Mouse (Mus musculus) frontal cortex, postnatal 14 days (tissue): ENCODE measurements around the gene Msx2.

Experiments
- DNase-seq, 2 experiments: peaks; one replicate each; pipeline ENCODE4 v3.0.0; 2022; ENCODE audit warnings: low spot score in 2 of 2

Gene Msx2

DNA sequence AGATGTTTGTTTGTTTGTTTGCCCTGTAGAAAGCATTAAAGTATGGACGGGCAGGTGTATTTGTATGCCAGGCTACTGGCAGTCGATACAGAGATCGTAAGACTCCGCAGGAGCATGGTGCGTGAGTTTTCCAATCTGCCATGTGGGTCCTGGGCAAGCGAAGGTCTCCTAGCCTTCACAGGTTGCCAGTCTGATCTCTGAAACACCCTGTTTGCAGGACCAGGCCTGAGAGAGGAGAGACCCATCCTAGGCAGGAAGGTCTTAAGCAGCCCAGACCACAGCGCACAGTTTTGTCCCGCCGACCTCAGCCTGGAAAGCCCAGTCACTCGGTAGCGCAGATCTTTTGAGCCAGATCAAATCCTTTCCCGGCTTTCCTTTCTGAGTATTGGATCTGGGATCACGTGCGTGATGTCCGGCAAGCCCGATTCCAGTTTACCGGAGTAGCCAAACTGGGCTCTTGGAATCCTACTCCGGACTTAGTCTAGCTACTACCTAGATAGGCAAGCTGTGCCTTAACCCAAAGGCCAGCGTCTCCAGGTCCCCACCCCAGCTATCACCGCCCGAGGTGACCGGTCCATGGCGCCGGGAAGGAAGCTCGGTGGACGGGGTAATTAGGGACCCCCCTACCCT is 7.6 kb downstream of the Msx2 start:
- no peak for DNase-seq

DNA sequence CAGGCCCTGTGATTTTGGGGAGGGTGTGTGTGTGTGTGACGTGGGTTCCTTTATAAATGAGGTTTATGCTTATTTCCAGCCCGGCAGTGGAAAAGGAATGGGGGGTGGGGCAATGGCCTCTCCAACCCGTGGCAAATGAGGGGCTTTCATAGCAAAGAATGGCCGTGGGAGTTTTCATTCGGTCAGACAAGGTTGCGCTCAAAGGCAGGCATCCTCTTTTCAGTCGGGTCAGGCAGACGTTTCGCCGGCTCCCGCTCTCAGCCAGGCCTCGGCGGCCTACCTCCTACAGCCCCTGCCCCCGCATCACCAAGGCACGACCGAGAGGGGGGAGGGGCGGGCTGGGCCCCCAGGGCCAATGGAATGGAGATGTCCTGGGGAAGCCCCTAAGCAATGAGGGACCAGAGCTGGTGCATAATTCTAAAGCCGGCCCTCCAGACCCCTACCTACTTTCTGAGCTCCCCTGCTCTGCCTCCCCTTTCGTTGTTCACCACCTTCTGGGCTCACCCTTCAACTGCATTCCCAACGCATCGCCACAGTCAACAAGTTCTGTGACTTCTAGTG is 8.4 kb downstream of the Msx2 start:
- no peak for DNase-seq

DNA sequence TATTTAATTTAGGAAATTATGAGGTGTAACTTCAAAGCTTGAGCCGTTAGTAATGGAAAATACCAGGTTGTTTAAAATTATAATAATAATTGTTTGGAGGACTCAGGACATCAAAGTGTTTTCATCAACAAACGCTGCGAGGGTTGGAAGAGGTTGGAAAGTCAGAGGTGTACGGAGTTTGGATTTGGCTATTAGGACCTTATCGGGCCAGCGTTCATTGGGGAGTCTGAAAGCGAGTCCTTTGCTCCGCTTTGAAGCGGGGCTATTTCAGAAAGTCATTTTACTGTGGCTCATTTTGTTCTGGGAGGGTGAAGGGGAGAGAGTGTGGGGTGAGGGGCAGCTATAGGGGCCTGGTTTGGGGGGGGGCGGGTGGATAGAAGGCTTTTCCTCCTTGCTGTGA is 8.9 kb downstream of the Msx2 start:
- no peak for DNase-seq

DNA sequence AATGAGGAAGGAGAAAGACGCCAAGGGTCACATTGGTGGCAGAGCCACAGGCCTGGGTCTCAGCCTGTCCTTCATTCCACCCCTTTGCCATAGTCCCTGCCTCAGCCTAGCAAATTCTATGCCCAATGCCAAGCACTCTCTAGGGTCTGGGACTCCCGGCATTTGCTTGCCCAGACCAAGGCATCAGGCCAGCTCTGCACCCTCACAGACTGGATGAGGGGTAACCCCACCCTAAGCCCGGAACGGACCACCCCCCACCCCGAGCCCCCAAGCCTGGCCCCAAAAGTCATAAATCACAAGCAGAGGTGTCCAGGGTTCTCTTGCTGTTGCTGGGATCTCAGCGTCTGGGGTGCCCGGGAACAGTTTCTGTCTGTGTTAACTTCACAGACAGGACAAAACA is 9.8 kb downstream of the Msx2 start:
- DNase-seq = no peak

DNA sequence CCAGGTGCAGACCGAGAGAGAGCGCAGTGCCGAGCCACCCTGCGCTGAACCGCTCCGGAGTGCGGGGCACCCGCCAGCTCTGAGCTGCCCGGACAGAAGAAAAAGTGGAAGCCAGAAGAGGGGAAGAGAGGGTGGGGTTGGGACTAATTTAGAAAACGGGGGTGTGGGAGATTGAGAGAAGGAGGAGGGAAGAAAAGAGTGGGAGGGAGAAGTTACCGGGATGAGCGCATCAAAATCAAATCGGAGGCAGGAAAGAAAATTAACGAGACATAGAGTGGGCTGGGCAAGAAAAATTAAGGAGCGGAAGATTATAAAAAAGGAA is 10.3 kb downstream of the Msx2 start:
- DNase-seq = no peak

DNA sequence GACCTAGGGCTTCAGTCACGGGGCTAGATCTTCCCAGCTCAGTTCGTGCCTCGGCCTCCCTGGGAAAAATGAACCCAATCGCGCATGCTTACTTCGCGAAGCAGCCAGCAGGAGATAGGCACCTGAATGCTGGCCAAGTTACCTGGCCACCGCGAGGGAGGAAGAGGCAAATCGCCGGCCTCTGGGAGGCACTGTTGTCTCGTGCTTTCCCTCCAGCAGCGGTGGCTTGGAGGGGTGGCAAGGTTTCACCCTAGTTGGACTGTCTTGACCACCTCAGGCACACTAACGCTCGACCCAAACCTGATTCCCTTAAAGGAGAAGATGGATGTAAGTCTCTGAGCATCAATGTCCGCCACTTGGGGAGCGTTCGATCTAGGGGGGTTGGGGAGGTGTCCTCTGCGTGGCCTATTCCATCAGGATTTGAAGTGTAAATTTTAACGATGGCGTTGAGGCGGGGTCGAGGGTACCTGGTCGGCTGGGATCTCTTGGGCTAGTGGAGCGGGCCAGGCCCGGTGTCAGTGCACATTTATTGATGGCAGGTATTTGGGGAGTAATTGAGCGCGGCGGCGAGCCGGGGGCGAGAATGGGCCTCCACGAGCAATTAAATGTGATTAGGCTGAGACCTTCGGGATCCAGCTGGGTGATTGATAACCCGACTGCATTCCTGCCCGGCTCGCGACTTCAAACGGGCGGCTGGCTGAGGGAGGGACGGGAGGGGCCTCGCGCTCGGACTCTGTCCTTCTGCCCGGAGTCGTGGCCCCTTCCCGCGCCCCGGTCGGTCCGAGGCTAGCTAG is 10.8 kb downstream of the Msx2 start:
- DNase-seq = no peak

DNA sequence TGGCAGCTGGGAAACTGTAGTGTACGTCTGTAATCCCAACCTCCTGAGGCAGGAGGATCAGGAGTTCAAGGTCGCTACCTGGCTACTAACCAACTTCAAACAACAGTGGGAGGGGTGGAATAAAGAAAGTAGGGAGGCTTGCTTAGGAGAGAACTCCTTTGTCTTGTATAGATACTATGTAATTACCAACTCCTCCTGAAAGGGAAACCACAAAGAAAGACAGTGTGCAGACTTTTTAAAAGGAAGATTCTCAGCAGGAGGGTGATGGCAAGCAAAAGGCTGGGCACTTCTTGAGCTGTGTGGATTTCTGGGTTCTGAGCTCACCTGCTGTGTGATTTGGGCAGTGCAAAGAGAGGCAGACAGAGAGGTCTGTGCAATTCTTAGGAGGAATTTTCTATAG is 11.5 kb downstream of the Msx2 start:
- DNase-seq = no peak

DNA sequence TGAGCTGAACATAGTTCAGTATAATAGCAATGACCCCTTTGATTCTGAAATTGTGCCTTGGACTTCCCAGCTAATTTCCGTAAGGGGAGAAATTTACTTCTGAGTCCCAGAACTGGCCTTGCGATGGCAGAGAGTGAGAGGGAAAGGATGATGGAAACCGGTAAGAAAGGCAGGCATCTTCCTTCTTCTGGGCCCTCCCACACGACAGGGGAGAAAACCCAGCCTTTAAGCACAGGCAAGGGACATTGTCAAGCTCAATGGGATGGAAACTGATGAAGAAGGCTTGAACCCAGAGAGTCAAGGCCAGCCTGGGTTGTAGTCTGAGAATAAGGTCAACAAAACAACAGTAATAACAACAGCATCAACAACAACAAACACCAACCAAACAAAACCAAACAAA is 14.1 kb downstream of the Msx2 start:
- DNase-seq = no peak

DNA sequence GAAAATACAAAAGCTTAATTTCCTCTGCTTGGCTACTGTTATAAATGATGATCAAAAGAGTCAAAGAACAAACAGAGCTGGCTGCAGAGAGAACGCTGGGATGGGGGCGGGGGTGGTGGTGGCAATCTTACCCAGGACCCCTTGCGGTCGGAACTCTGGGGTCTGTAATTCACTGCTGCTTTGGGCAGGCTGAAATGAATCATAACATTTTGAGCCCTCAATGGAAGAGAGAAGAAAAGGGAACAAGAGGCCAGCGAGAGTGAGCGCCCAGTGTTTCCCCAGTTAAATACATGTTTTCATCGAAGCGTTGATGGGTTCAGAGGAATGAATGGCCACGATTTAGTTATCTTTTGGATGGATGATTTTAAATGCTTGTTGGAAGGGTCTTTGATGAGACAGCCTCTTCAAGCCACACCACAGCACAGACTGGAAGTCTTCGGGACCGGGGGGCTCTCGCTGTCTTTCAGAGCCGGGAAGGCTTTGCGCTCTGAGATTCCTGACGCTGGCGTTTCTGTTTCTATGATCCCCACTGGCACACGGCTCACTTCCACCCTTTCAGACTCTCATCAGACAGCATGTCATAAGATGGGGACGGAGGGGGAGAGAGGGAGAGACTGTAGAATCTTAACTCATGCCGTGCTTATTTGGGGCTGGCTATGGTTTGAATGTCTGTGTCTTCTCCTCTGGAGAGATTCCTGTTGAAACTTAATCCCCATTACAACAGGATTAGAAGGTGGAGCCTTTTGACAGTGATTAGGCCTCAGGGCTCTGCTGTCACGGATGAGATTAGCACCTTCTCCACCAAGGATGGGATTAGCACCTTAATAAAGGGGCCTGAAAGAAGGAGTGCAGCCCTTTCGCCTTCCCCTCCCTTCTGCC is 17.8 kb downstream of the Msx2 start:
- no peak for DNase-seq

DNA sequence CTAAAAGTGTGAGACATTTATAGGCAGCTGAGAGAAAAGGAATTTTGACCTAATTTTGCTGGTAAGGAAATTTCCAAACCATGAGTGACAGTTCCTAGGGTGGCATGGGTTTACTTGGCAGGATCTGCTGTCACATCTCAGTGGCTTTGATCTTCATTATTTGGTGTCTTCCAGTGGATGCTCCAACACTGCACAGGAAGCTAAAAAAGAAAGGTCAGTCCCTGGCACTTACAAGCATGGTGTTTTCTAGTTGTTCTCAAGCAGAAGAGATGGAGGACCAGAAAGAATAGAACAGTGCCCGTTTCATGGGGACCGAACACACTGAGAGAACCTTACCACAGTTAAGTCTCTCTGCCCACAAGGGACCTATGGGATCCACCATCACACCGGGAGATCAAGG is 18.9 kb downstream of the Msx2 start:
- no peak for DNase-seq

DNA sequence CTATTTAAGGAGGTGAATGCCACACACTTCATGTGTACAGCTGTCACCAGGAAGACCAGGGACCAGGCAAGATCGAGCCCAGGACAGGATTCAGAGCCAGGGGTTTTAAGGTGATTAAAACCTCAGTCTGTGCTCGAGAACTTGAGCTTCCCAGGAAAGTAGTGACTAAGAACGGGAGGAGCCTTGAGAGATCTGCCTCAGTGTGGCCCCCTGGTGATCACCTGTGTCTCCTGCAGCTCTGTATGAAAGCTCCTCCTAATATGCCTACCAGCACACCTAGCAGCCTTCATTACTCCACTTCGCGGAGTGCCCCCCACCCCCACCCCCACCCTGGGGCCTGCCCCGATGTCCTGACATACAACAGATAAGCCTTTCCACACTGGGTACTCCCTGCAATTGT is 25.3 kb downstream of the Msx2 start:
- no peak for DNase-seq

DNA sequence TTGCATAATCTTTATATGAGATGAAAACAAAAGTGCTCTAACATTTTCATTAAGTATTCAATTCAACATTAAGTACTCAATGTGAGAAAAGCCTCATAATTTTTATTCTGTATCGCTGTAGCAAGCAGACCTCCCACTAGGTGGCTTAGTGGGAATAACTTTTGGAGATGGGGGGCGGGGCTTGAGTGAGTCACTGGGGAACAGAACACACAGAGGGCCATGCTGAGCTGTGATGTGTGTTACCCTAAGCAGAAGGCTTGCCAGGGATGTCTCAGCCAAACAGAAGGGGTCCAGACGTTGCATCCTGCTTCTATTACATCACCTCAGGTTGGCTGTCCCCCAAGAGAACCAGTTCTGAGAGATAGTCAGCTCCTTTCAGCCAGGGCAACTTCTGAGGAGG is 29.3 kb downstream of the Msx2 start:
- peak; percentile 15 to 57 for DNase-seq

DNA sequence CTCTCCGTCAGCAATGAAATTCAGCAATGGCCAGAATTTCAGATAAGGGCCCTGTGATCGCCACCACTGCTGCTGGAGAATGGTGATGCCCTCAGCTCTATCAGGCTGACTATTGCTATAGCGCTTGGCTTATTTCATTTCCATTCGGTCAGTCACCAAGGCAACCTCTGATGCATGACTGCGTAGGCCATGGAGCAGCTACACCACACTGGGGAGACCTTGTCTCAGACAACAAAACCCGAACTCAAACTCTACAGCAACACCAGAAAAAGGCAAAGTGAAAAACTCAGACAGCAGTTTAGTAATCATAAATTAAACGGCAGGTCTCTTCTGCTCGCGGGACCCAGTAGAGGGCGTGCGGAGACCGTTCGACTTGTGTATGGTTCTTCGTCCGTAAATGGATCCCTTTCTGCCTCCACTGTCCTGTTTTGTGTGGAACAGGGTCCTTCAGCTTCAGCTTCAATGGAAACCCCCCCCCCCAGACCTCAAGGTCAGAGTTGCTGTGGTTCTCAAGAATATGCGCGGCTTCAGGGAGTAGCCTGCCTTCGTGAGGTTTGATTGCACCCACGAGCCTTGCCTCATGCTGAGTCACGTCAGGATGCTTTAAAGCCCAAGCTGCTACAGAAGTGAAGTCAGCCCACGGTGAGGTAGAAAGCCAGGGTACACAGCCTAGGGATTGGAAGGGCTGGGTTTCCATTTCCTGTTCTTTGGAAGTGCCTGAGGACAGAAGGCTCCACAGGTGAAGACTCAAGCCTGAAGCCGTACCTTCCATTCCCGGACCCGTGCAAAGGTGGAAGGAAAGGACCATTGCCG is 30.5 kb downstream of the Msx2 start:
- peak in 1 of 2 experiments; percentile 42 for DNase-seq

DNA sequence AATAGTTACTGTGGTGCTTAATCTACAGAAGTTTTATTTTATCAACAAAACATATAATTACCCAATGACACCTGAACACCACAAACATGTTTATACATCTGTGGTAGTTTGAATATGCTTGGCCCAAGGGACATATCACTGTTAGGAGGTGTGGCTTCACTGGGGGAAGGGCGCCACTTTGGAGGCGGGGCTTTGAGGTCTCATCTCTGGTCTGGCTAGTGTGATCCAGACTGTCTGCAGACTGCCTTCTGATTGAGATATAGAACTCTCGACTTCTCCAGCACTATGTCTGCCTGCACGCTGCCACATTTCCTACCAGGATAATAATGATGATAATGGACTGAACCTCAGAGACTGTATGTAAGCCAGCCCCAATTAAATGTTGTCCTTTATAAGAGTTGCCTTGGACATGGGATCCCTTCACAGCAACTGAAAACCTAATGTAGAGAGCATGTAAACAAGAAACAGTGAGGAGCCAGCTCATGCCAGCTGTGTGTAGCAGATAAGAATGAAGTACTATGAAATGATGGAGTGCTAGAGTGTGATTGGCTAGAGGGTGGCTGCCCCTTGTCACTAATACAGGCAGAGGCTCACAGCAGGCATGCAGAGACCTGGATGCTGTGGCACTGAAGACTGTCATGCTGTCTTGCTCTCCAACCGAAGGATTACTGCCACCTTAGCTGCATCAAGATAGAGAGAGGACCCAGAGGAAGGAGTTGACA is 31.4 kb downstream of the Msx2 start:
- DNase-seq = no peak

DNA sequence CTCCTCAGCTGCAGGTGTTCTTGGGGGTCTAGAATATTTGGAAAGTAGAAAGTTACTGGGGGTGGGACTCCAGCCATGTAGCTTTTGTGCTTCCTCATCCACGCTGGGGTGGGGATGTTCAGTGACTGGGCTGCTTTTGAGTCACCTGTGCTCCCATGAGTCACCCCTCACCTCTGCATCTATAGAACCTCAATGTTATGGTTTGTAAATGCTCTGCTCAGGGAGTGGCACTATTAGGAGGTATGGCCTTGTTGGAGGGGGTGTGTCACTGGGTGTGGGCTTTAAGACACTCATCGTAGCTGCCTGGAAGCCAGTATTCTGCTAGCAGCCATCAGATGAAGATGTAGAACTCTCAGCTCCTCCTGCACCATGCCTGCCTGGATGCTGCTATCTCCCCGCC is 32.9 kb downstream of the Msx2 start:
- DNase-seq = no peak

DNA sequence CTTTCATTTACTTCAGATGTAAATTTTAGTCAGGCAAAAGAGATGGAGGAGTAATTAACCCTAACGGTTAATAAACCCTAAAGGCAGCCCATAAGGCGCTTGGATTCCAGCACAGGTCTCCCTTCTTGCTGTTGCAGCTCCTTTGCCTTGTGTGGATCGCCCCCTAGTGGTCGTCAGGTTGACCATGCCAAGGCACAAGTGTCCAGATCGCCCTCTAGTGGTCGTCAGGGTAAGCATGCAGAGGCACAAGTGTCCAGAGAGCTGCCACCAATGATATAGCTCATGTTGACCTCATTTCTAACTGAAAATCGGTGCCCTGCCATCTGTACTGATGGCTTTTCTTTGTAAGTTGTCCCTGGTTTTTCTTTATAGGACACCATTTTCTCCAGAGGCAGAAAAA is 46.4 kb downstream of the Msx2 start:
- DNase-seq = peak; percentile 40 to 68

DNA sequence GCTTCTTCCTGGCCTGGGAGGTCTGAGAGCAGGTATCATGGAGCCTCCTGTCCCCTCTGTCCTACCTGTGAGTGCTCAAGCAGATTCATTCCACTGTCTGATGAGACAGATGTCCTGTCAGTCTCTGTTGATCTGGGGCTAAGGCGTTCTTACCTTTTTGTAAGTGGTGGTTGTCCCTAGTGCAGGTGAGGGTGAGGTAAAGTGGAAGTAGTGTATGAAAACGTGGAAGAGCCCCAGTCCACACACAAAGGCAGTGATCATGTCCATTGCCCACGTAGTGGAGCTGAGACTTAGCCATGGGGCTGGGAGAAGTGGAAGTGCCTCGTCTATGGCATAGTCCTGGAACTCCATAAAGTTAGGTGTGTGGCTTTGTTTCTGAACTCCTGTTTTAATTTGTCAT is 51.7 kb downstream of the Msx2 start:
- DNase-seq = no peak

DNA sequence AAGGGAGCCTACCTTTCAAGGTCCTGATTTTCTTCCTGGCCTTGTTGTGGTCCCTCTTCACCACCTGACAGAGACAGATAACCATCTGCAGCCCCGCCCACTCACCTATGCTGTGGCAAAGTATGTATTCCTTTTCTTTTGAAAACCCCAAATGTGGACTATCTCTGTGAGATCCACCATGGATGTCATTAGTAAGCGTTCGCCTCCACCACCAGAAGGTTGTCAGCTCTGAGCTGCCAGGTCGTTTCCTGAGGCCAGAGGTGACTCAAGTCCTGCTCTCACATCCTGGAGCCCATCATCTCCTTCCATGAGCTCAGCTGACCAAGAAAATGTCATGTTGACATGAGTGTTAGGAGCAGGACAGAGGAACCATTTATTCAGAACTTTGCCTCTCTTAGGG is 52.1 kb downstream of the Msx2 start:
- DNase-seq = no peak

DNA sequence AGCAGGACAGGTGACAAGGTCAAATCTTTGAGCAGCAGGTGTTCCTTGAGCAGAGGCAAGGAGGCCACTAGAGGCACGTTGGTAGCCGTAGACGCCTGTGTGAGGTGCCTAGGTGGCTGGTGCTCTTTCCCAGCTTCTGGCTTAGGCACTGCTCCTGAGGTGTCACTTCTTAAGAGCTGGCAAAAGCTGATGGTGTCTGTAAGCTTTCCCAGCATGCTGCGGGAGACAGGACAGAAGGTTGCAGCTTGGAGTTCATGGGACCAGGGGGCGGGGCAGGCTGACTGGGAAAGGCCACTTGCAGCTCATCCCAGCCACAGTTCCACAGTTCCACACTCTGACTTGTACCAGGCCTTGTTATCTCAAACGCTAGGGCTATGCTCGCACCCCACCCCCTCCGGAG is 53.2 kb downstream of the Msx2 start:
- DNase-seq = no peak

DNA sequence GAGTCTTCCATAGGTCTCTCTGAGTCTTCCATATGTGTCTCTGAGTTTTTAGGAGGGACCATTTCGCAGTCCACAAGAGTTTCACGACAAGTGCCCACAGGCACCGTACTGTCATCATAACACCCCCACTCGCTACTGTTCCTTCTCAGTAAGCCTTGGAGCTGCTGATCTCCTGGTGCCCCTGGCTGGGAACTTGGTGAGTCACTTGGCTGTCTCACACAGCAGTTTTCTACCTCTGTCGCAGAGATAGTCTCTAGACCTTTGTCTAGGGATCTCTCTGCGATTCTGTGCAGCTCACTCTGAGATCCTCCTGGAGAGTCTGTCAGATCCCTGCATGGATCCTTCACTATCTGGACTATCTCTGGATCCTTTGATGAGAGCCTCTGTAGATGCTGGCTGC is 55.2 kb downstream of the Msx2 start:
- DNase-seq = no peak
